Mouse (Mus musculus): ENCODE measurements around the gene Ttc16.

The Ttc16 gene

DNA sequence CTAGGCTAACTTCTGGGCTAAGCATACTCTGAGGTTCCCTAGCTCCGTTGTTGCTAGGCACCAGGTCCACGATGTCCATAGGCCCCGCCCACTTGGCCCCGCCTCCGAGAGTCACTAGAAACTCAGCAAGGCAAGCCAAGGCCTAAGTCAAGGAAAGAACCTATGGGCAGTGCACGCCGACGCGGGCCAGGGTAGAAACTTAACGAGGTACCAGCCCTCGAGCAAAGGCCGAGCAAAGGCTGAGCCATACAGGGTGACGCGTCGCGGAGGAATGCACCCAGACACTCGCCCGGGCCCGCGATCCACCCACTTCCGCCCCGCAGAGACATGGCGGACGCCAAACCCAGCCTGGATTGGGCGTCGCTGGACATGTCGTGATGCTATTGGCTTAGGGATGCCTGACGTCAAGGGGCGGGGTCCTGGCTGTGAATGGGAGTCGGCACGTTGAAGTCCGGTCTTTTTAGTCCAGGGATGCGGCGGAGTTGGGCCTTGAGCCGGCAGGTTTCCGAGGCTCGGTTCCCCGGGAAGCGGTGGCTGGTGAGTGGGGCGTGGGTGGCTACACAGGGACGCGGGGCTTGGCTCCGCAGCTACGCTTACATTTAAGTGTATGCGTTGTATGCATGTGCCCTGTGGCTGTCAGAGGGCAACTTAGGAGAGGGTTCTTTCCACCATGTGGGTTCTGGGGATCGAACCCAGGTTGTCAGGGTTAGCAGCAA is at the start of gene Ttc16, which contains the start of gene Ptrh1:
Ttc16 (minus strand) TSS at position 275 of the 716 bp plus-strand sequence.
Ptrh1 (plus strand) TSS at position 428 of the 716 bp plus-strand sequence.
- peak; percentile 95 for ATAC-seq (ENCODE audit: low TSS enrichment)

GRCm38 (mm10) chr2:32824778-32825177 is 49.3 kb upstream of the Ttc16 start:
- ATAC-seq (ENCODE audit: low TSS enrichment), result no peak

GRCm38 (mm10) chr2:32824181-32824580 is 48.7 kb upstream of the Ttc16 start:
- ATAC-seq (ENCODE audit: low TSS enrichment), result no peak

DNA sequence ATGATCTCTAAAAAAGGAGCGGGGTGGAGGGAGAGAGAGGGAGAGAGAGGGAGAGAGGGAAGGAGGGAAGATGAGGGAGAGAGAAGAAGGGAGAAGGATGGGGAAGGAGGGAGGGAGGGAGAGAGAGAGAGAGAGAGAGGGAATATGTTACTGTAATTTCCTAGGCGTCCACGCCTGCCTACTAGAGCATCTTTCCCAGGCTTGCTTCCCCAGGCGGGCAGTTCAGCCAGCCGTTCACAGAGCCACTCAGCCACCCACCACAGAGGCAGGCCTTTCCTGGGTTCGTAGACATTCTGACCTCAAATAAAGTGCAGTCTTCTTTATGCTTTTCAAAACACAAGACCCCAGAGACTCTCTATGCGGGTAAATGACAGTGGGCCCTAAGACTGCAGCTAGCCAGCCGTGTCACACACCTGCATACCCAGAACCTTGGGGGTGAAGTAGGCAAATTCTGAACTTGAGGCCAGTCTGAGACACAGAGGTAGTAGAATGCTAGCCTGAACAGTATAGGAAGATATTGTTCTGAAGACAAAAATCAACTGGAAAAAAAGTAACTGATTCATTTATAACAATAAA is 48.2 kb upstream of the Ttc16 start:
- peak; percentile 52; the same call in 1 of the 2 replicates for ATAC-seq (ENCODE audit: low TSS enrichment)

- ATAC-seq (ENCODE audit: low TSS enrichment), result 0 out of 2 replicates have a peak, but pooled peaks have one; percentile 2
Measured at GRCm38 (mm10) chr2:32823153-32823552, 47.7 kb upstream of the Ttc16 start.

DNA sequence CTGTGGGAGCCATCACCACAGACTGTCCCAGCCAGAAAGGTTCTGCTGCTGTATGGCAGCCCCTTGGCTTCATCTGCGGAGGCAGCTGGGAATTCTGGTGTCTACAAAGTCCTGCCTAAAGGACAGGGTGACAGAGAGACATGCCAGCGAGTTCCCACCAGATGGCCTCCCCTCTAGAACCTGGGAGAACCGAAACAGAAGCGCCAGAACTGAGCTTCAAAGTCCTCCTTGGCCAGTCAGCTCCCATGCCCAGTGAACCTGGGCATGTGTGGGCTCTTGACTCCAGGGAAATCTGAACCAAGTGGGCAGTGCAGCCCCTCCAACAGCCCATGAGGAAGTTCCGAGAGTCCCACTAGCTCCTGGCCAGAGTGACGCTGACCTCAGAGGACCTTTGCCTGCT is 47.2 kb upstream of the Ttc16 start:
- ATAC-seq (ENCODE audit: low TSS enrichment), result no peak

- ATAC-seq (ENCODE audit: low TSS enrichment), result no peak
Measured at GRCm38 (mm10) chr2:32821041-32821802, 45.8 kb upstream of the Ttc16 start.

GRCm38 (mm10) chr2:32818208-32818607 is 42.8 kb upstream of the Ttc16 start:
- ATAC-seq (ENCODE audit: low TSS enrichment), result no peak

DNA sequence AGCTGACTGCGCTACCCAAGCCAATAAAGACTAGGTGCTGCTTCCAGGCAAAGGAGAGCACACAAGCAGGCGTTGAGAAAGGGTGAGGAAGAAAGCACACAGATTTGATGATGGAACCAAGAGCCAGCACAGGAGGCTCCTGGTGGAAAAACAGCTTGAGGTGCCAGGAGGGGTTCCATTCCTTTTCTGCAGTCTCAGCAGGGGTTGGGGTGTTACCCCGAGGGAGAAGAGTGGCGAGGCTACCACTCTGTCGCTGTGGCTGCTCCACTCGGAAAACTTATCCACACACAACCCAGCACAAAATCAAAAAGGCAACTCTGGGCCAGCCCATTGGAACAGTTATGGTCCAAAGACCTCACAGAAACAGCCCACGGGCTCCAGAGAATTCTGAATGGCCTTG is 42.2 kb upstream of the Ttc16 start:
- ATAC-seq (ENCODE audit: low TSS enrichment), result peak; percentile 25; the same call in 1 of the 2 replicates

DNA sequence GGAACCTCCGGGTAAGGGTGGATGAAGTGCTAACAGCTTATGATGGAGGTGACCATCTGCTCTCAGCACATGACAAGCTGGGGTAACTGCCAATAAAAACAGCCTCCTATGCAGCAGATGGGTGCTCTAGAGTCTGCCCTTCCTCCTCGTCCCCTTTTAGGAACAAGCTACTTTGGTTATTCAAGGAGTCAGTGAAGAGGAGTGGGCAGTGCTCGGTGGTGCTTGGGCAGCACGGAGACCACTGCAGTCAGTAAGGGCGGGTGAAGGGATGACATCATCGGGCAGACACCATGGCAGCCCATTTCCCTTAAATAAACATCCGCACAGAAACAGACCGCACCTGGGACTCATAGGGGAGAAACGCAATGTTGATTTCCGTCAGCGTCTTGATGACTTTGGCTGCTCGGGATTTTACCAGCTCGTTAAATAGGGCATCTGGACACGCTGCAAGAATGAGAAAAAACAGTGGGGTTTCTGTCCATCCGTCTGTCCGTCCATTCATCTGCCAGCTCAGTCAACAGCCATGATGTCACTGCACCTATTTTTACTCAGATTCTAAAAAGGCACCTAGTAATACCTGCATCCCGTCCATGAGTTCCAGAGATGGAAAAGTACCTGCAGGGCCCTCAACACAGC is 41.6 kb upstream of the Ttc16 start:
- ATAC-seq (ENCODE audit: low TSS enrichment), result peak; percentile 78

DNA sequence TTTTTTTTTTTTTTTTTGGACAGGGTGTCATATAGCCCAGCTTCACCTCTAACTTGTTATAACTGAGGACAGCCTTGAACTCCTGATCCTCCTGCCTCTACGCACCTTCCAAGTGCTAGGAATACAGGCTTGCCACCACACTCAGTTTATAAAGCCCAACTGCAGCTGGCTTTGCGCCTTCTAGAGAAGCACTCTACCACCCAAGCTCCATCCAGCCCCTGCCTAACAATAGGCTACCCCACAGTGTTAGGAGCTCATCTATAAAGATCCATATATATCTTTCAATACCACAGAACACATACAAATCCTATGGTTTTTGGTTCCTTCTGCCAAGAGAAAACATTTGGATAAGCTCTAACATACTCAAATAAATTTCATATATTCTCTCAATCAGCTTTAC is 41.1 kb upstream of the Ttc16 start:
- ATAC-seq (ENCODE audit: low TSS enrichment), result no peak

DNA sequence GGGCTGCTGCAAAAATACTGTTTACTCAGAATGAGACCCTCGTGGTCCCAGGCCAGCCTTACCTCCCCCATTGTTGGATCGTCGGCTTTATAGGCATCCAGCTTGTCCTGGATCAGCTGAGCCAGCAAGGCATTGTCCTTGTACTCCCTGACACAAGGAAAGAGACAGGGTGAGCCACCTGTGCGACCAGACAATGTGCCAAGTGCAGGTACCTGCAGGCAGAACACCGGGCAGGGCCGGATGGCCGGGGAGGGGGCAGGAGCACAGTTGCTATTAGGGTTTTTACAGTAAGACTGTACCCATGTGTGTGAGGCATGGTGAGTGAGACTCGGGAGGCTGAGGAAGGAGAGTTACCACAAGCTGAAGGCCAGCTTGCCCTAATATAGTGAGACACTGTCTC is 36.5 kb upstream of the Ttc16 start:
- no peak for ATAC-seq (ENCODE audit: low TSS enrichment)

GRCm38 (mm10) chr2:32808816-32809566 is 33.6 kb upstream of the Ttc16 start:
- no peak for ATAC-seq (ENCODE audit: low TSS enrichment)

- ATAC-seq (ENCODE audit: low TSS enrichment), result peak; percentile 75
Measured at GRCm38 (mm10) chr2:32798251-32798962, 23.0 kb upstream of the Ttc16 start.

DNA sequence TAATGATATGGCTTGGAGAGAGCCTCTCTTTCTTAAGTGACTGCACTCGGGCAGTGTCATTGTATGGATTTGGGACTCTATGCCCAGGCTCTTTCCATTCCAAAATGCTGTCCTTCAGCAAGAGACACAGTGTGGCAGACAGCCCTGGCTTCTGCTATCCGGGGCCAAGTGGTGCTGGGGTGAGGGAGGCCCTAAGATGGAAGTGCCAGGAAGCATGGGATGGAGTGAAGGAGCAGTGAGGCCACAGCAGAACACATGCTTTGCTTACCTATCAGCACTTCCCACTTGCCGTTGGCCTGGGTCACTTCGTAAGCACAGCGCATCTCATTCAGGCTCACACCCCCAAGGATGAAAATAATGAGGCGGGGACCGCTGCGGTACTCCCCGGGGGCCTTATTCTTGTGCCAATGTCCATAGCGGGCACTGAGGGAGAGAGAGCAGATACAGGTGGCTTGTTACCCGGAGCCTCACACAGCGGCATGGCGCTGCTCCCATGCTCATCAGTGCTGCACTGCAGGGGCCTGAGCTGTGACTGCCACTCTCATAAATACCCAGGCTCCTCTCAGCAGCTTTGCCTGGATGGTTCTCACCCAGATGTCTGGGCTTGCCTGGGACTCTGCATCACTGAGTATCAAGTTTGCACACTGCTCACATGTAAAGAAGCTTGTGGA is 20.4 kb upstream of the Ttc16 start:
- ATAC-seq (ENCODE audit: low TSS enrichment), result no peak

- no peak for ATAC-seq (ENCODE audit: low TSS enrichment)
Measured at GRCm38 (mm10) chr2:32791297-32791696, 15.9 kb upstream of the Ttc16 start.

GRCm38 (mm10) chr2:32788581-32788980 is 13.1 kb upstream of the Ttc16 start:
- no peak for ATAC-seq (ENCODE audit: low TSS enrichment)

DNA sequence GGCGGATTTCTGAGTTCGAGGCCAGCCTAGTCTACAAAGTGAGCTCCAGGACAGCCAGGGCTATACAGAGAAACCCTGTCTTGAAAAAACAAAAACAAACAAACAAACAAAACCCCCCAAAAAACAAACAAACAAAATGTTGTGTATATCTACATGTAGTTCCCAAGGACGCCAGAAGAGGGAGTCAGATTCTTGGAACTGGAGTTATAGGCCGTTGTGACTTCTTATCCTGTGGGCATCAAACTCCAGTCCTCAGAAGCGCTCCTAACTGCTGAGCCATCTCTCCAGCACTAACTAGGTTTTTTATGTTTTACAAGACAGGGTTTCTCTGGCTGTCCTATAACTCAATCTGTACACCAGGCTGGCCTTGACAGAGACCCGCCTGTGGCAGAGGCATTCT is 11.7 kb upstream of the Ttc16 start:
- ATAC-seq (ENCODE audit: low TSS enrichment), result no peak

DNA sequence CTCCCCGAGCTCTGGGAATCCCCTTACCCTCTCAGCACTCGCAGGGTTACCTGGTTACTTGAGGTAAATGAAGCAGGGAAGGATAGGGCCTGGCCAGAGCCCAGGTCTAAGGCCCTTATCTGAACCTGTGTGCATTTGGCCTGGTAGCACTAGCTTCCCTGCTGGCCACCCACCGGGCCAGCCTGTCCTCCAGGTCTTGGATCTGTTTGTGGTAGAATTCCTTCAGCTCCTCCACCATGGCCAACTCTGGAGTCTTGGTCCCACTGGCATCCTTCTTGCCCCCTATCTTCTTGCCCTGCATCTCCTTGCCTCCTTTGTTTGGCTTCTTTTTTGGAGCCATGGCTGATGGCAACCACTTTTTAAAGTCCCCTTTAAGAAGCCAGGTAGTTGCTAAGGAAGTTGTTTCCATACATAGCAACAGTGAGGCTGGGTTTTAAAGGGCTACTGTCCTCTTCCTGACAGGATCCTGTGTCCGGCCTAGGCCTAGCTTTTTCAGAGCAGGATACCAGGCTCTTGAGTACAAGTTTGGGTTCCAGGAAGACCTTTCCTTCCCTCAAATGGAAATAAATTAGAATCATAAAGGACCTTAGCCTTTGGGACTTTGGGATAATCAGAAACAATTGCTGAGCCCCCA is 8.7 kb upstream of the Ttc16 start, which contains the start of gene Cfap157:
Cfap157 (minus strand) TSS at position 381 of the 634 bp plus-strand sequence.
- ATAC-seq (ENCODE audit: low TSS enrichment), result peak; percentile 50; the same call in 1 of the 2 replicates

DNA sequence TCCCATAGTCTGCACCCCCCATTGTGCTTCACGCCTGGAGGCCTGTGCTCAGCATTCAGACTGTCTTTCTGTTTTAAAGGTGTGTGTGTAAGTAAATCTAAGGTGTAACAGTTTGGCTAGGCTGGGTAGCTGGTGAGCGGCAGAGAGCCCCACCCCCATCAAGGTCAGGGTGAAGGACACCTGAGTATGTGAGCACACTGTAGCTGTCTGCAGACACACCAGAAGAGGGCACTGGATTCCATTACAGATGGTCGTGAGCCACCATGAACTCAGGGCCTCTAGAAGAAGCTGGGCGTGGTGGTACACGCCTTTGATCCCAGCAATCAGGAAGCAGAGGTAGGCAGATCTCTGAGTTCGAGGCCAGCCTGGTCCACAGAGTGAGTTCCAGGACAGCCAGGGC is 6.3 kb upstream of the Ttc16 start:
- no peak for ATAC-seq (ENCODE audit: low TSS enrichment)
